Mouse (Mus musculus) cerebellum, adult 2 months (tissue): ENCODE measurements around the gene Cd47.

Experiments
- CTCF ChIP-seq: fragments of 200-500 bp; IDR thresholded peaks from 2 replicates; pipeline ENCODE4 v1.5.1; 2011; ENCODE audit warnings: low read depth, mild to moderate bottlenecking, control low read depth, low read length, moderate library complexity, borderline replicate concordance; ENCODE audit not compliant: insufficient read depth
- POLR2A ChIP-seq: fragments of 200-500 bp; IDR thresholded peaks from 2 replicates; pipeline ENCODE4 v1.6.1; 2011; ENCODE audit warnings: low read length, control low read depth, borderline replicate concordance; ENCODE audit not compliant: insufficient read depth

GRCm38 (mm10) chr16:49760517-49761203, 39.7 kb upstream of the Cd47 start:
- TF ChIP-seq CTCF (no peak), POLR2A (no peak)
